Mouse (Mus musculus) C2C12 (cell line): Measurements from ENCODE around the gene Psg18.

ENCODE experiments used
- CEBPB ChIP-seq: IDR thresholded peaks from one replicate; pipeline ENCODE4 v1.6.1; 2011; ENCODE audit warnings: low read depth, mild to moderate bottlenecking, control low read depth, moderate library complexity
- CTCF ChIP-seq: IDR thresholded peaks from one replicate; pipeline ENCODE4 v1.5.1; 2011; ENCODE audit not compliant: control insufficient read depth, insufficient read depth, insufficient read length
- MYOD1 ChIP-seq: IDR thresholded peaks from one replicate; pipeline ENCODE4 v1.6.1; 2011; ENCODE audit warnings: low read depth; ENCODE audit not compliant: control insufficient read depth, insufficient read length

DNA sequence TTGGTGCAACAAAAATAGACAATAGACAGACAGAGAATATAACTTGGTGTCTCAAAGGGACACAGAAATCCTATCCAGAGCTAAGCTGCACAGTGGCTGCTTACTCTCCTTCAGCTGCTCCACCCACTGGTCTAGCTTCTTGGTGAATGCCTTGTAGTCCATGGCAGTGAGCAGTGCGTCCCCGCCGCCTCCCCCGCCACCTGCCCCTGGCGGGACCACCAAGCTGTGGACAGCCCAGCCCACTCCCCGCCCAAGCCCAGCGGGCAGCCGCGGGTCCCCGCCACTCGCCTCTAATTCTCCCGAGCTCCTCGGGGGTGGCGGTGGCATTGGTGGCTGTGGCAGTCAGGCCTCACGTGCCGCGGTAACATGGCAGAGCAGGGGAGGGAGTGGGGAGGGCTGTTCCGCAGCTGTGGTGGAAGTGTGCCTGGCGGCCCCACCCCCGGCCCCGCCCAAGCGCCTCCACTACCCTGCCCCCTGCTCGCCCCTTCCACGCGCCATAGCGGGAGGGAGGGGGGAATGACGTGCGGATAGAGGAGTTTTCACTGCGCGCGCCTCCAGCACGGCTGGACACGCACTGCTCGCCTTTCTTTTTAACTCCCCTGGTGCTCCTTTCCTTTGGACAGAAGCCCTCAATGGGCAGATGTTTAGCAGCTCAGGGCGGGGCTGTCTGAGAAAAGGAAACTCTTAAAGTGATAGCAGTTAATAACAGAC is 47.9 kb upstream of the Psg18 start:
- TF ChIP-seq CEBPB = no peak
- TF ChIP-seq MYOD1 = no peak
- TF ChIP-seq CTCF = no peak
